Mouse (Mus musculus) cerebellum, postnatal 36 days (tissue): ENCODE data around the gene Fcgr3.
A peak's percentile ranks its signal among the peaks of the same experiment; 100 is the strongest.

ENCODE experiments used
- DNase-seq, 2 experiments: peaks; one replicate each; pipeline ENCODE4 v3.0.0; 2021 to 2022; ENCODE audit warnings: mixed read lengths in 2 of 2

The Fcgr3 gene

GRCm38 (mm10) chr1:171046501-171046900 lies 18.2 kb downstream of the Fcgr3 start:
- no peak for DNase-seq

- no peak for DNase-seq
Observed at GRCm38 (mm10) chr1:171045079-171045465, 19.7 kb downstream of the Fcgr3 start.

- DNase-seq: peak; percentile 84 to 90
Observed at GRCm38 (mm10) chr1:171044365-171045078, 20.2 kb downstream of the Fcgr3 start.

- DNase-seq: no peak
Observed at GRCm38 (mm10) chr1:171043594-171044153, 21.1 kb downstream of the Fcgr3 start.

DNA sequence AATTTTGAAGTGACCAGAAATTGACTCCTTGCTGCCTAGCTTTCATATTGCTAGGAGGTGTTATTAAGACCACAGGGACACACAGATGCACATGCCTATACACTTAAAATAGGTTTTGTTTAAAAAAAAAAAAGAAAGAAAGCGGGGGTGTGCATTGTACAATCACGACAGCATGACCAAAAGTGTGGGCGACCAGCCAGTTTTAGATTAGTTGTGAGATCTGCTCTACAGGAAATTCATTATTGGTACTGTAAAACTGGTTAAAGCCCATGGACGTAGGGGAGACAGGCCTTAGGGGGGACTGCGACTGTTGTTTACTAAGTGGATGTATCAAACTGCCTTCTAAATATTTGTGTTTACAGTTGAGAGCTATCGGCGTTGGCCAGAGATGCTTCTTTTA lies 24.9 kb downstream of the Fcgr3 start:
- no peak for DNase-seq

DNA sequence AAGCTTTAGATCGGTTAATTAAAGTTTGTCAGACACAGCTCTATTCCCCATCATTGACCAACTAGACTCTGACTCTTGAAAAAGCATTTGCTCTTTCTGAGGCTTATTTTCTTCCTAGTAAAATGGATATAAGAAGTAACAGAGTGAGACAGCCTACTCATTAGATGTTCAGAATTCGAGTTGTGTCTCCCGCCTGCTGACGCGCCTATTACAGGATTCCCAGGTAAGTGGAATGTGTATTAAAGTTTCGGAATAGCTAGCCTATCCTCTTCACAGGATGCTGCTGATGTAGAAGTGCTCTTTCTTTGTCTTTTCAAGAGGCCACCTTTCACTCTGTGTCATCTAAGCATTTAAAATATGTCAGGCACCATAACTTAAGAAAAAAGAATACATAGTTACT lies 25.6 kb downstream of the Fcgr3 start:
- DNase-seq: no peak

DNA sequence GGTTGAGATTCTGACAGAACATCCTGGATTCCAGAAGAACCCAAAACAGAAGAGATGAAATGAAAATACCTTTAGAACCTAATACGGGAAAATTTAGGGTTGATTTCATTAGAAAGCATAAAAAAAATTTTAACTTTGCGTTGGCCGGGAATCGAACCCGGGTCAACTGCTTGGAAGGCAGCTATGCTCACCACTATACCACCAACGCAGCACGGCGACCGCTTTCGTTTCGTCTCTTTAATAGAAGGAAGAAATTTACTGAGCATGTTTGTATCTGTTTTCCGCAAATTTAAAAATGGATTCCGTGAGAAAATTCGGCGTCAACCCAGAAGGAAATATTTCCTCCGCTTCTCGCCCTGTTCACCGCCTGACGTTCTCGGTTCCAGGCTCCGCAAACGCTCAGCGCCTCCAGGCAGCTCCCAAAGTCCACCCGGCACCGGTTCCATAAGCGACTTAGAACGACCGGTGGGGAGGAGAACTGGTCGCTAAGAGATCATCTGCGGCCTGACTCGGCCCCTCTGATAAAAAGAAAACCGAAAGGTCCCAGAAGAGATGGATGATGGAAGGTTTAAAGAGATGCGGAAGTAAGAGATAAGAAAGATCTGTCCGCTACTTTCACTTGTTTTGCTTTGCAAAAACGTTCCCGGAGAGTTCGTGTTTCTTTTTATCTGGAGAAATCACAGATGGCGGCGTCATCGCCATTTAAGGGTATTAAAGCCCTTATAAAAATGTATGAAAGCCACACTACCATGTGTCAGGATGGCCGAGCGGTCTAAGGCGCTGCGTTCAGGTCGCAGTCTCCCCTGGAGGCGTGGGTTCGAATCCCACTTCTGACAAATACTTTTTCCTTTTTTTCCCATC lies 26.6 kb downstream of the Fcgr3 start:
- peak; percentile 78 to 88 for DNase-seq

GRCm38 (mm10) chr1:171036550-171037324 lies 28.0 kb downstream of the Fcgr3 start:
- peak; percentile 82 to 90 for DNase-seq

DNA sequence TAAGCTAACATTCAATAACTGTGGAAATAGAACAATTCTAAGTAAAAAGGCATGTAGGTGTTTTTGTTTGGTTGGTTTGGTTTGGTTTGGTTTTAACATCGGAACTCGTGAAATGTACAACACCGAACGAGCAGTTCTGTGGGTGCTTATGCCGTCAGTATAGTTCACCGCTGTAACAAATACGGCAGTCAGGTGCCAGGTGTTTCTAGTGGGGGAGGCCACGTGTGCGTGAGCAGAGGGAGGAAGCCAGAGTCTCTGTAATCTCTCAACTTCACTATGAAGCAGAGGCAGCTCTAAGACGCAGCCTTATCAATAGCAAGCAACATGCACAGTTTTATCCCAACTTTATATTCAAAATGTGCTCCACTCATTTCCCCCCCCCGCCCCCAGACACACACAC lies 29.1 kb downstream of the Fcgr3 start:
- no peak for DNase-seq

- peak in 1 of 2 experiments; percentile 28 for DNase-seq
Observed at GRCm38 (mm10) chr1:171034201-171034600, 30.5 kb downstream of the Fcgr3 start.

DNA sequence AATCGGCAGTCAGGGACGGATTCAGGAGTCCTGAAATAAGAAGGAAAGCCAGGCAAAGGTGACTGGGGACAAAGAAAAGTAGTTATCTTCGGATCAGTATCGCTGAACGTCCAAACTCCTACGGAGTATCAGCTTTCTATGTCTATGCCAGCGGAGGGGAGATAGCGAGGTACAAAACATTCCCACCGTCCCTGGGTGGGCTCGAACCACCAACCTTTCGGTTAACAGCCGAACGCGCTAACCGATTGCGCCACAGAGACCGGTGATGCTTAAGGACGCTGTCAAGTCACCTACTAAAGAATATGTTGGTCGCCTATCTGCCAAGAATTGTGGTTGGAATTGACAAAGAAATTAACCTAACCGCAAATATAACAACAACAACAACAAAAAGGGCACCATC lies 31.0 kb downstream of the Fcgr3 start:
- DNase-seq: peak; percentile 91 to 97

DNA sequence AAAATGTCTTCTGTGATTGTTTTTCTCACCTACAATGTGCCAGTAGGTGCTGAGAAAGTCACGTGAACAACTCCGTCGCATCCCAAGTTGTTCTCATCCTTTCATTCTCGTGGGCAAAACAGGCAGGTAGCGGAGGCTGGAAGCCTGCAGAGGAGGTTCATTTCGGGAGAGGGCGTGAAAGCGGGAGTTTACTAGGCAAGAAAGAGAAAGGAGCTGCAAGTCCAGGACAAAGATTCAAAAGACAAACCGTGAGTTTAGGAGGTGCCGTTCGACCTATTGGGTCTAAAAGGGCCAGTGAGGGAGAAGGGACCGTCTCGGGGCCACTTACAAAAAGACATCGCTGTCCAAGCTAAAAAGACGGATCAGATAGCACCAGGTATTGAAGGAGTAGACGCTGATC lies 31.5 kb downstream of the Fcgr3 start:
- DNase-seq: peak in 1 of 2 experiments; percentile 45

DNA sequence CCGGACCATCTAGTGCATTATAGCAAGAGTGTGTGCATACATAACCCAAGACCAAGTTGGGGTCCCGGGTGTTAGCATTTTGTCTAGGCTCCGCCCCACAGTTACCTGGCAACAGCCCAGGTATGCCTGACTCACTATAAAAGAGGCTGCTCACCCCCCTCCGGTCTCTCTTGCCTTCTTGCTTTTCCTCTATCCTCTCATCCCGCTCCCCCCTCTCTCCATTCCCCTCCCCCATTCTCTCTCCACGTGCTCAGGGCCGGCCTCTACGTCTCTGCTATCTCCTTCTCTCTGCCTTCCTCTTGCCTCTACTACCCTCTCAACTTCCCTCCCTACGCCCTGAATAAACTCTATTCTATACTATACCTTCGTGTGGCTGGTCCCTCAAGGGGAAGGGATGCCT lies 32.0 kb downstream of the Fcgr3 start:
- peak; percentile 24 to 29 for DNase-seq

DNA sequence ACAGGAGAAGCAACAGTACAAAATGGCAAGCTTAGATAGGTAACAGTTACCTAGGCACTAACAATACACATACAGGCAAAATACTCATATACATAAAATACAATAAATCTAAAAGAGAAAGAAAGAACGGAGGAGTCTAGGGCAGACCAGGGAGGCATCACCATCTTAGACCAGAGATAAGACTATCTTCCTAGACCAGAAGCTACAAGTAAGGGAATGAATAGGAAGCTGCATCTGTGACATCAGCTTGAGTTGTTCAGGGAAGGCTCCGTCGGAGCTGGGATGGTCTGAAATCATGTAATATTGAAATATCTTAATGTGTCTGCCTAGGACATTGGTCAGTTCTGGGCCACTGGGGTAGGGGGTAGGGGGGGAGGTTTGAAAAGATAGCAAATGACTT lies 33.0 kb downstream of the Fcgr3 start:
- no peak for DNase-seq

- DNase-seq: no peak
Observed at GRCm38 (mm10) chr1:171019311-171019950, 45.3 kb downstream of the Fcgr3 start.

DNA sequence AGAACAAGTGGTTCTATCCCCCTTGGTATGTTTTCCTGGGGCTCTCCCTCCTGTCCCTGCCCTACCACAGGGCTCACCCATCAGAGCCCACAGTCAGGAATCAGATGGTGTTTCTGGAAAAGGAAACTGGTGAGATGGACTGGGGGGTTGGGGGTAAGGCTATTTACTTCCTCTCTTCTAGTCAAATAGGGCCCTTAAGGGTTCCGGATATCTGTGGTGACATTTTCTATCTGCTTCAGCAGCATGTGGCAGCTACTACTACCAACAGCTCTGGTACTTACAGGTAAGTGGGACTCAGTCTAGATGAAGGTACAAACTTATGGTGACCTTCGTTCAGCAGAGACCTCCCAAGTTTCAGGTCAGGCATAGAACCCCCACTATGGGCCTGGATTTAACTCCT lies 46.0 kb downstream of the Fcgr3 start, which contains the start of gene Fcgr4:
TSS of gene Fcgr4 (plus strand) at position 184 of the 400 bp plus-strand sequence.
- DNase-seq: no peak

- no peak for DNase-seq
Observed at GRCm38 (mm10) chr1:171017468-171018158, 47.1 kb downstream of the Fcgr3 start.

GRCm38 (mm10) chr1:171016676-171017356 lies 47.9 kb downstream of the Fcgr3 start:
- DNase-seq: no peak

DNA sequence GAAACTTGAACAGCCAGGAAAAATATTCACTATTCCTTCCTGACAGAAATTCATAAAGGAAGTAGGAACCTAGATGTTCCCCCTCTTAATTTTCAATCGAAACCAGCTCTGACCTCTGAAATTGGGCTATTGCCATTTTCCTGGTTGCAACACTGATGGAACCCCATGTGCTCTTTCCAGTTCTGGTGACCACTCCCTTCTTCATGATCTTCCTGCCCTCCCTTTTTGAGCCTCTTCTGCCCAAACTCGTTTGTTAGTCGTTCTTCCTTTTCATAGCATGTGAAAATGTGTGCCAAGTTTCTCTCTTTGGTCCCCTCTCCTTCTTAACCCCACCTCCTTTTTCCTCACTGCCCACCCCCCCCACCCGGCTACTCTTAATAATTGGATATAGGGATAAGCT lies 53.0 kb downstream of the Fcgr3 start:
- no peak for DNase-seq

- DNase-seq: no peak
Observed at GRCm38 (mm10) chr1:171006905-171007304, 57.8 kb downstream of the Fcgr3 start.

DNA sequence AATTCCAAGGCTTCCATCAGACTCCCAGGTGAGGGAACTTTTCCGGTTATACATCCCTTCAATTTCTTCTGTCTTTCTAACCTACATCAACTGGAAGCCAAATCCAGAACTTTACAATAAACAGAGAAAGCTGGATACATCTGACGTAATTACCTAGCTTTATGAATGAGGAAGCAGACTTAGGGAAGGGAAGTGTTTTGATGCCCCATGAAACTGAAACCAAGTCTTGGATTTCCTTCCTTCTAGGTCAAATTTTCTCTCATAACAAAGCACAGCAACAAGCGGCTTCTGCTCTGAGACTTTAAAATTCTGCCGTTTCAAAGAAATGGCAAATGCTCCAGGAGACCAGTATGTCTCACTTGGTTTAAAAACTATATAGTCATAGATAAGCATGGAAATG lies 58.4 kb downstream of the Fcgr3 start:
- DNase-seq: no peak
